Mouse (Mus musculus) MEL (cell line): ENCODE measurements around the gene Spcs2. TPM values are rescaled to one million over a fixed set of nuclear protein-coding genes. Genes with fewer than 3 reads are reported as not detected.

Experiments
- DNase-seq: peaks from one replicate; pipeline ENCODE4 v3.0.0; 2011; ENCODE audit warnings: low read depth, low spot score
- H3K27ac ChIP-seq: 2 replicates; pipeline ENCODE4 v1.5.1; 2012; ENCODE audit warnings: low read depth, mild to moderate bottlenecking, control low read depth, low read length, moderate library complexity; ENCODE audit not compliant: control insufficient read depth
- H3K27me3 ChIP-seq, 2 experiments: fragments of 150-350 bp in 1 of 2; sonication (generic) in 1 of 2; 2 replicates each; pipeline ENCODE4 v1.6.1; 2012; ENCODE audit warnings: low read length in 2 of 2, mild to moderate bottlenecking in 2 of 2, improper control_type of control experiment in 1 of 2, moderate library complexity in 1 of 2; ENCODE audit not compliant: insufficient read depth in 2 of 2, control insufficient read depth in 1 of 2
- H3K36me3 ChIP-seq, 2 experiments: 2 replicates each; pipeline ENCODE4 v1.6.1; 2012 to 2014; ENCODE audit warnings: low read length in 2 of 2, improper control_type of control experiment in 1 of 2, inconsistent platforms in 1 of 2, mild to moderate bottlenecking in 1 of 2; ENCODE audit not compliant: insufficient read depth in 2 of 2, control insufficient read depth in 1 of 2
- H3K4me1 ChIP-seq, 2 experiments: fragments of 150-350 bp in 1 of 2; sonication (generic) in 1 of 2; 2 replicates each; pipeline ENCODE4 v1.6.1; 2012; ENCODE audit warnings: low read length in 2 of 2, improper control_type of control experiment in 1 of 2, mild to moderate bottlenecking in 1 of 2; ENCODE audit not compliant: insufficient read depth in 2 of 2, control insufficient read depth in 1 of 2
- H3K4me3 ChIP-seq, 2 experiments: fragments of 150-350 bp in 1 of 2; sonication (generic) in 1 of 2; 2 replicates each; pipeline ENCODE4 v1.5.1; 2012; ENCODE audit warnings: low read depth in 2 of 2, low read length in 2 of 2, mild to moderate bottlenecking in 2 of 2, moderate library complexity in 2 of 2, control low read depth in 1 of 2, improper control_type of control experiment in 1 of 2; ENCODE audit not compliant: control insufficient read depth in 1 of 2, insufficient read depth in 1 of 2
- H3K79me2 ChIP-seq: 2 replicates; pipeline ENCODE4 v1.6.1; 2012; ENCODE audit warnings: mild to moderate bottlenecking, low read length, moderate library complexity; ENCODE audit not compliant: control insufficient read depth, poor library complexity, insufficient read depth
- H3K9ac ChIP-seq: 2 replicates; pipeline ENCODE4 v1.6.1; 2012; ENCODE audit warnings: low read depth, mild to moderate bottlenecking, control low read depth, low read length, moderate library complexity; ENCODE audit not compliant: control insufficient read depth, poor library complexity, severe bottlenecking
- H3K9me3 ChIP-seq: fragments of 150-350 bp; sonication (generic); replicated peaks from 2 replicates; pipeline ENCODE4 v1.6.1; 2012; ENCODE audit warnings: mild to moderate bottlenecking, low read length, improper control_type of control experiment, moderate library complexity; ENCODE audit not compliant: insufficient read depth
- BHLHE40 ChIP-seq: IDR thresholded peaks from 2 replicates; pipeline ENCODE4 v1.6.1; 2012; ENCODE audit warnings: low read depth, mild to moderate bottlenecking, inconsistent platforms, low read length, improper control_type of control experiment, borderline replicate concordance
- CHD1 ChIP-seq: IDR thresholded peaks from 2 replicates; pipeline ENCODE4 v1.6.1; 2012; ENCODE audit warnings: low read depth, mild to moderate bottlenecking, inconsistent platforms, low read length, improper control_type of control experiment
- CHD2 ChIP-seq: IDR thresholded peaks from 2 replicates; pipeline ENCODE4 v1.6.1; 2011; ENCODE audit warnings: low read length, improper control_type of control experiment
- E2F4 ChIP-seq: IDR thresholded peaks from 2 replicates; pipeline ENCODE4 v1.6.1; 2011; ENCODE audit warnings: low read depth, low read length, improper control_type of control experiment, borderline replicate concordance
- ELF1 ChIP-seq: IDR thresholded peaks from 2 replicates; pipeline ENCODE4 v1.6.1; 2014; ENCODE audit warnings: low read depth, mild to moderate bottlenecking, inconsistent platforms, low read length, improper control_type of control experiment, moderate library complexity
- EP300 ChIP-seq, 2 experiments: IDR thresholded peaks; 2 replicates each; pipeline ENCODE4 v1.6.1; 2011; ENCODE audit warnings: improper control_type of control experiment in 2 of 2, low read length in 2 of 2, low read depth in 1 of 2, mild to moderate bottlenecking in 1 of 2
- ETS1 ChIP-seq: IDR thresholded peaks from 2 replicates; pipeline ENCODE4 v1.6.1; 2012; ENCODE audit warnings: low read depth, mild to moderate bottlenecking, inconsistent platforms, low read length, improper control_type of control experiment, moderate library complexity
- GABPA ChIP-seq: IDR thresholded peaks from 2 replicates; pipeline ENCODE4 v1.6.1; 2012; ENCODE audit warnings: low read depth, mild to moderate bottlenecking, inconsistent platforms, low read length, improper control_type of control experiment, moderate library complexity
- GATA1 ChIP-seq: IDR thresholded peaks from 2 replicates; pipeline ENCODE4 v1.6.1; 2011; ENCODE audit warnings: low read depth, low read length, improper control_type of control experiment
- HCFC1 ChIP-seq: IDR thresholded peaks from 2 replicates; pipeline ENCODE4 v1.6.1; 2012; ENCODE audit warnings: low read depth, mild to moderate bottlenecking, inconsistent platforms, low read length, improper control_type of control experiment, moderate library complexity
- JUND ChIP-seq: IDR thresholded peaks from 2 replicates; pipeline ENCODE4 v1.6.1; 2011; ENCODE audit warnings: low read depth, mild to moderate bottlenecking, improper control_type of control experiment, low read length
- KAT2A ChIP-seq: conservative IDR thresholded peaks from 2 replicates; pipeline ENCODE4 v1.6.1; 2012; ENCODE audit warnings: low read depth, low read length, improper control_type of control experiment, inconsistent platforms
- MAFK ChIP-seq: IDR thresholded peaks from 2 replicates; pipeline ENCODE4 v1.6.1; 2011; ENCODE audit warnings: low read depth, mild to moderate bottlenecking, low read length, improper control_type of control experiment, borderline replicate concordance
- MAX ChIP-seq: IDR thresholded peaks from 2 replicates; pipeline ENCODE4 v1.6.1; 2011; ENCODE audit warnings: low read length, improper control_type of control experiment
- MAZ ChIP-seq: IDR thresholded peaks from 2 replicates; pipeline ENCODE4 v1.6.1; 2012; ENCODE audit warnings: low read depth, mild to moderate bottlenecking, inconsistent platforms, low read length, improper control_type of control experiment
- MEF2A ChIP-seq: IDR thresholded peaks from 2 replicates; pipeline ENCODE4 v1.6.1; 2014; ENCODE audit warnings: low read depth, mild to moderate bottlenecking, inconsistent platforms, low read length, improper control_type of control experiment; ENCODE audit not compliant: poor library complexity, insufficient replicate concordance, severe bottlenecking; ENCODE audit errors: extremely low read depth
- MXI1 ChIP-seq: IDR thresholded peaks from 2 replicates; pipeline ENCODE4 v1.6.1; 2011; ENCODE audit warnings: mild to moderate bottlenecking, low read depth, low read length, improper control_type of control experiment
- MYB ChIP-seq: IDR thresholded peaks from 2 replicates; pipeline ENCODE4 v1.6.1; 2011; ENCODE audit warnings: mild to moderate bottlenecking, low read depth, low read length, improper control_type of control experiment
- MYC ChIP-seq: IDR thresholded peaks from 2 replicates; pipeline ENCODE4 v1.6.1; 2011; ENCODE audit warnings: low read depth, mild to moderate bottlenecking, low read length, improper control_type of control experiment, moderate library complexity
- NELFE ChIP-seq: IDR thresholded peaks from 2 replicates; pipeline ENCODE4 v1.6.1; 2011; ENCODE audit warnings: low read depth, low read length, improper control_type of control experiment
- NRF1 ChIP-seq: IDR thresholded peaks from 2 replicates; pipeline ENCODE4 v1.6.1; 2014; ENCODE audit warnings: low read depth, mild to moderate bottlenecking, inconsistent platforms, low read length, improper control_type of control experiment, moderate library complexity; ENCODE audit not compliant: poor library complexity, insufficient read depth, severe bottlenecking
- POLR2A ChIP-seq, 2 experiments: IDR thresholded peaks; 2 replicates each; pipeline ENCODE4 v1.6.1; 2011 to 2012; ENCODE audit warnings: low read length in 2 of 2, mild to moderate bottlenecking in 2 of 2, control low read depth in 1 of 2, improper control_type of control experiment in 1 of 2, low read depth in 1 of 2, moderate library complexity in 1 of 2; ENCODE audit not compliant: control insufficient read depth in 1 of 2, insufficient read depth in 1 of 2, poor library complexity in 1 of 2
- POLR2AphosphoS2 ChIP-seq: IDR thresholded peaks from 2 replicates; pipeline ENCODE4 v1.6.1; 2011; ENCODE audit warnings: low read length, improper control_type of control experiment
- POLR2AphosphoS5 ChIP-seq: IDR thresholded peaks from 2 replicates; pipeline ENCODE4 v1.6.1; 2012; ENCODE audit warnings: low read depth, borderline replicate concordance, mild to moderate bottlenecking, inconsistent platforms, low read length, moderate library complexity, mixed read lengths
- RAD21 ChIP-seq: IDR thresholded peaks from 2 replicates; pipeline ENCODE4 v1.6.1; 2011; ENCODE audit warnings: mild to moderate bottlenecking, low read depth, low read length, improper control_type of control experiment
- RCOR1 ChIP-seq: IDR thresholded peaks from 2 replicates; pipeline ENCODE4 v1.6.1; 2012; ENCODE audit warnings: low read depth, mild to moderate bottlenecking, inconsistent platforms, low read length, improper control_type of control experiment
- SIN3A ChIP-seq: IDR thresholded peaks from 2 replicates; pipeline ENCODE4 v1.6.1; 2012; ENCODE audit warnings: low read length, improper control_type of control experiment, inconsistent platforms
- SMC3 ChIP-seq: IDR thresholded peaks from 2 replicates; pipeline ENCODE4 v1.6.1; 2011; ENCODE audit warnings: low read depth, low read length, improper control_type of control experiment
- TAL1 ChIP-seq: IDR thresholded peaks from 2 replicates; pipeline ENCODE4 v1.6.1; 2012; ENCODE audit warnings: mild to moderate bottlenecking, inconsistent platforms, low read length, moderate library complexity, mixed read lengths
- TBP ChIP-seq: IDR thresholded peaks from 2 replicates; pipeline ENCODE4 v1.8.0; 2011; ENCODE audit warnings: low read depth, low read length, improper control_type of control experiment
- TCF12 ChIP-seq: IDR thresholded peaks from 2 replicates; pipeline ENCODE4 v1.6.1; 2014; ENCODE audit warnings: low read depth, mild to moderate bottlenecking, inconsistent platforms, low read length, improper control_type of control experiment, moderate library complexity
- UBTF ChIP-seq: IDR thresholded peaks from 2 replicates; pipeline ENCODE4 v1.6.1; 2012; ENCODE audit warnings: low read depth, mild to moderate bottlenecking, inconsistent platforms, low read length, improper control_type of control experiment, moderate library complexity, borderline replicate concordance; ENCODE audit not compliant: insufficient read depth
- USF1 ChIP-seq: IDR thresholded peaks from 2 replicates; pipeline ENCODE4 v1.6.1; 2014; ENCODE audit warnings: low read depth, mild to moderate bottlenecking, inconsistent platforms, low read length, improper control_type of control experiment, moderate library complexity
- USF2 ChIP-seq, 2 experiments: IDR thresholded peaks; 2 replicates each; pipeline ENCODE4 v1.6.1; 2011 to 2012; ENCODE audit warnings: improper control_type of control experiment in 2 of 2, low read length in 2 of 2, borderline replicate concordance in 1 of 2, inconsistent platforms in 1 of 2, low read depth in 1 of 2, mild to moderate bottlenecking in 1 of 2; ENCODE audit not compliant: insufficient read depth in 1 of 2
- ZC3H11A ChIP-seq: IDR thresholded peaks from 2 replicates; pipeline ENCODE4 v1.6.1; 2012; ENCODE audit warnings: low read depth, mild to moderate bottlenecking, inconsistent platforms, low read length, improper control_type of control experiment
- ZKSCAN1 ChIP-seq: IDR thresholded peaks from 2 replicates; pipeline ENCODE4 v1.6.1; 2012; ENCODE audit warnings: low read depth, mild to moderate bottlenecking, inconsistent platforms, low read length, improper control_type of control experiment, moderate library complexity
- ZMIZ1 ChIP-seq: IDR thresholded peaks from 2 replicates; pipeline ENCODE4 v1.6.1; 2012; ENCODE audit warnings: low read depth, mild to moderate bottlenecking, inconsistent platforms, low read length, improper control_type of control experiment, moderate library complexity
- ZNF384 ChIP-seq: IDR thresholded peaks from 2 replicates; pipeline ENCODE4 v1.6.1; 2012; ENCODE audit warnings: low read depth, mild to moderate bottlenecking, inconsistent platforms, low read length, improper control_type of control experiment
- polyA plus RNA-seq, 2 experiments: library from polyadenylated mRNA; stranded (reverse) in 1 of 2; unstranded in 1 of 2; fragments of >175 nt in 1 of 2; fragments of >200 nt in 1 of 2; gene quantifications; 2 replicates each; pipeline versions ENCODE4 v1.2.1 to v1.2.4; 2012; ENCODE audit warnings: low replicate concordance in 2 of 2, low read depth in 1 of 2; ENCODE audit not compliant: insufficient read length in 2 of 2, insufficient read depth in 1 of 2, missing spikeins in 1 of 2
- total RNA-seq: library from RNA; depleted of rRNA; stranded (reverse); fragments of 300-350 nt; gene quantifications from 2 replicates; pipeline ENCODE4 v1.2.3, GENCODE M21; 2012

Gene Spcs2
- total and polyA plus RNA-seq, 3 experiments = 152 to 241 TPM; not detected in 1

GRCm38 (mm10) chr7:99876345-99876744, 13.1 kb upstream of the Spcs2 start:
- no peaks in the 10 kb centered on the region for H3K9me3 ChIP-seq
- peak; percentile 91 for DNase-seq
- H3K4me1 ChIP-seq = peaks cover 11 to 15% of the 10 kb centered on the region in 2 experiments
- H3K36me3 ChIP-seq = peaks cover 0 to 13% of the 10 kb centered on the region in 2 experiments; a peak in 2 of 4 replicates
- no peak overlapping the region for H3K4me3 ChIP-seq
- no peak overlapping the region for H3K9ac ChIP-seq
- no peaks in the 10 kb centered on the region for H3K79me2 ChIP-seq
- H3K27me3 ChIP-seq = no peaks in the 10 kb centered on the region
- H3K27ac ChIP-seq = no peak overlapping the region
- TF ChIP-seq UBTF (no peak), RAD21 (peak; percentile 89), MAX (no peak), USF1 (no peak), JUND (no peak), MXI1 (no peak), POLR2AphosphoS2 (no peak), SIN3A (peak; percentile 44; the same call in 1 of the 2 replicates), CHD2 (no peak), HCFC1 (no peak), ZNF384 (no peak), SMC3 (peak; percentile 91), MYB (no peak), KAT2A (no peak), ZC3H11A (peak; percentile 91), GATA1 (0 out of 2 replicates have a peak, but pooled peaks have one; percentile 20), MAFK (no peak), TAL1 (no peak), NRF1 (no peak), ZKSCAN1 (no peak), CHD1 (no peak), BHLHE40 (no peak), NELFE (no peak), GABPA (no peak), POLR2AphosphoS5 (no peak), TBP (no peak), E2F4 (no peak), ELF1 (no peak), EP300 (IDR thresholded peaks at IDR 0.05; ENCODE audit: low read depth in 1 of 2, low read length in 2 of 2) (no peak), MAZ (no peak), USF2 (IDR thresholded peaks at IDR 0.05; ENCODE audit: borderline replicate concordance in 1 of 2, insufficient read depth in 1 of 2, low read depth in 1 of 2, low read length in 2 of 2) (no peak), RCOR1 (no peak), POLR2A (IDR thresholded peaks at IDR 0.05; ENCODE audit: control insufficient read depth in 1 of 2, insufficient read depth in 1 of 2, low read depth in 1 of 2, low read length in 2 of 2, poor library complexity in 1 of 2) (no peak), MEF2A (no peak), TCF12 (no peak), MYC (no peak), ZMIZ1 (no peak), ETS1 (no peak)
